Mouse (Mus musculus) right cerebral cortex, postnatal 25 days (tissue): ENCODE measurements around the gene Mafb.

Experiments used
- DNase-seq: peaks from one replicate; pipeline ENCODE4 v3.0.0; 2022

Mafb gene

GRCm38 (mm10) chr2:160366980-160367338 lies at the start of gene Mafb:
Mafb (minus strand) TSS chr2:160367065.
- peak; percentile 89 for DNase-seq

GRCm38 (mm10) chr2:160415161-160415560 lies 48.3 kb upstream of the Mafb start:
- no peak for DNase-seq

- no peak for DNase-seq
Observed at GRCm38 (mm10) chr2:160414736-160415135, 47.9 kb upstream of the Mafb start.

- no peak for DNase-seq
Observed at GRCm38 (mm10) chr2:160413982-160414381, 47.1 kb upstream of the Mafb start.

- no peak for DNase-seq
Observed at GRCm38 (mm10) chr2:160413055-160413454, 46.2 kb upstream of the Mafb start.

- DNase-seq = no peak
Observed at GRCm38 (mm10) chr2:160411431-160411830, 44.6 kb upstream of the Mafb start.

- DNase-seq = no peak
Observed at GRCm38 (mm10) chr2:160407720-160408119, 40.9 kb upstream of the Mafb start.

- DNase-seq = no peak
Observed at GRCm38 (mm10) chr2:160397747-160398146, 30.9 kb upstream of the Mafb start.

- no peak for DNase-seq
Observed at GRCm38 (mm10) chr2:160394735-160395134, 27.9 kb upstream of the Mafb start.

GRCm38 (mm10) chr2:160392648-160393047 lies 25.8 kb upstream of the Mafb start:
- no peak for DNase-seq

- no peak for DNase-seq
Observed at GRCm38 (mm10) chr2:160388596-160388995, 21.7 kb upstream of the Mafb start.

- DNase-seq = no peak
Observed at GRCm38 (mm10) chr2:160383418-160383817, 16.6 kb upstream of the Mafb start.

GRCm38 (mm10) chr2:160378271-160378670 lies 11.4 kb upstream of the Mafb start:
- DNase-seq = no peak

- DNase-seq = no peak
Observed at GRCm38 (mm10) chr2:160376236-160376635, 9.4 kb upstream of the Mafb start.

GRCm38 (mm10) chr2:160369653-160370420 lies 3.0 kb upstream of the Mafb start:
- no peak for DNase-seq

- DNase-seq = no peak
Observed at GRCm38 (mm10) chr2:160368422-160369357, 1.8 kb upstream of the Mafb start.

- DNase-seq = peak; percentile 86
Observed at GRCm38 (mm10) chr2:160367448-160368208, 763 bp upstream of the Mafb start.

- no peak for DNase-seq
Observed at GRCm38 (mm10) chr2:160366111-160366979, 520 bp downstream of the Mafb start.

- DNase-seq = no peak
Observed at GRCm38 (mm10) chr2:160365107-160365911, 1.6 kb downstream of the Mafb start.

GRCm38 (mm10) chr2:160364666-160365065 lies 2.2 kb downstream of the Mafb start:
- no peak for DNase-seq

GRCm38 (mm10) chr2:160364128-160364650 lies 2.7 kb downstream of the Mafb start:
- DNase-seq = no peak
